Mouse (Mus musculus): Measurements from ENCODE around the gene Sept9. TPM values are rescaled to one million over a fixed set of nuclear protein-coding genes. Genes with fewer than 3 reads are reported as not detected.

Gene Sept9
- polyA plus RNA-seq, 1 experiment from 2014 or later, result 139 TPM

DNA sequence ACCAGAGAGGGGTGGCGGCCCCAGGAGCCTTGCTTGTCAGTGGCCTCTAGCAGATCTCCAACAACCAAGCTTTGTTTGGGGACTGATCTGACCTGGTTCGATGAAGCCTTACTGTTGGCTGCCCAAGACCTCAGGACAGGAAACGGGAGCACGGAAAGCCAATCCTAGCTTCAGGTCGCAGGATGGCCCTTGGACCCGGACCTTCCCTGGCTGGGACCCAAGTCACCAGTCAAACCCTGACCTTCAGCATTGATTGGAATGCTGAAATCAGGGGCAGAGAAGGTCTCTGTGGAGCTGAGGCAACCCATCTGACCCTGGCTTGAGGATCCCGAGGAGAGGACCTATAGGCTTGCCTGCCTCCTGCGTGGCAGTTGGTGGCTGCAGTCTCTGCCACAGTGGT, 5.1 kb downstream of the Sept9 start:
- WGBS, result 73% methylated on average over 8 of the region's 8 CpGs

DNA sequence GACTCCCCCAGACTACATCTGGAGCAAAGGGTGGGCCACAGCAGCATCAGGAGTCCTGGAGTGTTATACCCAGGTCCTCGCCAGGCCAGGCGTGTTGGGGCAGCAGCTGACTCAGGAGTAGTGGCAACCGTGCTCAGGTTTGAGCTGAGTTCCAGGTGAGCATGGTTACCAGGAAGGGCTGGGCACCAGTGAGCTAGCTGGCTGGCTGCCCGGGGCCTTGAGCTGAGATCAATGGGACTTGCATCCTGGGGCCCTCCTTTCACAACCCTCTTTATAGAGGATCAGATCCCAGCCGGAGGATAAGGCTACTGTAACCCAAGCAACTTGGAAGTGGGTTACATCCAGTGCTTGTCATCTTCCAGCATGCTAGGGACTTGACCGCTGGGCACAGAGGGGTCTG, 5.6 kb downstream of the Sept9 start:
- peaks cover 10% of the 10 kb centered on the region; the same call in 1 of the 2 replicates for H3K4me1 ChIP-seq (replicated peaks; ENCODE audit: control insufficient read depth, insufficient read depth, low read length)
- ATAC-seq (ENCODE audit: low read depth), result no peak
- no peak overlapping the region for H3K27ac ChIP-seq (ENCODE audit: low read length)

More for the DNA sequence above, 5.1 kb downstream of the Sept9 start:
- Histone ChIP-seq H3K27ac (ENCODE audit: low read length) (no peak overlapping the region), H3K27me3 (ENCODE audit: control insufficient read depth, insufficient read depth, low read depth, low read length) (peaks cover under 1% of the 10 kb centered on the region; the same call in 1 of the 2 replicates), H3K4me2 (ENCODE audit: low read depth, low read length) (no peak overlapping the region), H3K9me3 (ENCODE audit: control insufficient read depth, low read length) (no peaks in the 10 kb centered on the region), H3K4me3 (ENCODE audit: low read length) (no peak overlapping the region), H3K9ac (ENCODE audit: low read length) (0 out of 2 replicates have a peak overlapping the region, but pooled peaks have one; percentile 30), H3K36me3 (ENCODE audit: control insufficient read depth, insufficient read depth, low read length) (no peaks in the 10 kb centered on the region; the same call in 1 of the 2 replicates), H3K4me1 (replicated peaks; ENCODE audit: control insufficient read depth, insufficient read depth, low read length) (peaks cover 12% of the 10 kb centered on the region)
- ATAC-seq (ENCODE audit: low read depth), result no peak

DNA sequence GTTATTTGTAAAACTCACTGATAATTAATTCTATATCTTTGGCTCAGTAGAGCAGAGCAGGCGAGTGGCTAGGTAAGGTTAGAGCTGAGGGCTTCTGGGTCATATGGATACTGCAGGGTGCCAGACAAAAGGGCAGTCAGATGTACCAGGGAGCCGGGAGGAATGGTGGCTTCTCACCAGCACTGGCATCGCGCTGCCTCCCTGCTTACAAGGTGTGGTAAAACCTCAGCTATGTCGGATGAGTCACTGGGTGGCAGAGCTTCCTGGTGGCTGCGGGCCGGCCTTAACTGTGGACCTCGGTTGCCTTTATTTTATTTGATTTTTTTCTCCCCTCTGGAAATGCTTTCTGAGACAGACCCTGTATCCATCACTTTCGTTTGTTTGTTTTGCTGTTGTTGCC, 6.0 kb downstream of the Sept9 start:
- Histone ChIP-seq H3K9ac (ENCODE audit: low read length) (no peak overlapping the region), H3K4me2 (ENCODE audit: low read depth, low read length) (no peak overlapping the region), H3K27ac (ENCODE audit: low read length) (no peak overlapping the region), H3K27me3 (ENCODE audit: control insufficient read depth, insufficient read depth, low read depth, low read length) (no peaks in the 10 kb centered on the region), H3K9me3 (ENCODE audit: control insufficient read depth, low read length) (no peaks in the 10 kb centered on the region), H3K36me3 (ENCODE audit: control insufficient read depth, insufficient read depth, low read length) (no peaks in the 10 kb centered on the region; the same call in 1 of the 2 replicates), H3K4me3 (ENCODE audit: low read length) (no peak overlapping the region), H3K4me1 (replicated peaks; ENCODE audit: control insufficient read depth, insufficient read depth, low read length) (peaks cover 9% of the 10 kb centered on the region; the same call in 1 of the 2 replicates)
- whole genome bisulfite sequencing, result 81% methylated on average over 9 of the region's 9 CpGs
- no peak for ATAC-seq (ENCODE audit: low read depth)

More for the DNA sequence above, 5.6 kb downstream of the Sept9 start:
- Histone ChIP-seq H3K4me2 (ENCODE audit: low read depth, low read length) (no peak overlapping the region), H3K9me3 (ENCODE audit: control insufficient read depth, low read length) (no peaks in the 10 kb centered on the region), H3K9ac (ENCODE audit: low read length) (no peak overlapping the region), H3K36me3 (ENCODE audit: control insufficient read depth, insufficient read depth, low read length) (no peaks in the 10 kb centered on the region; the same call in 1 of the 2 replicates), H3K27me3 (ENCODE audit: control insufficient read depth, insufficient read depth, low read depth, low read length) (no peaks in the 10 kb centered on the region), H3K4me3 (ENCODE audit: low read length) (no peak overlapping the region)
- WGBS, result 66% methylated on average over 6 of the region's 6 CpGs

- peaks cover 3% of the 10 kb centered on the region; the same call in 1 of the 2 replicates for H3K4me1 ChIP-seq (replicated peaks; ENCODE audit: control insufficient read depth, insufficient read depth, low read length)
- no peak overlapping the region for H3K4me3 ChIP-seq (ENCODE audit: low read length)
- H3K36me3 ChIP-seq (ENCODE audit: control insufficient read depth, insufficient read depth, low read length), result no peaks in the 10 kb centered on the region; the same call in 1 of the 2 replicates
- H3K4me2 ChIP-seq (ENCODE audit: low read depth, low read length), result no peak overlapping the region
- no peaks in the 10 kb centered on the region for H3K27me3 ChIP-seq (ENCODE audit: control insufficient read depth, insufficient read depth, low read depth, low read length)
- no peak for ATAC-seq (ENCODE audit: low read depth)
- no peaks in the 10 kb centered on the region for H3K9me3 ChIP-seq (ENCODE audit: control insufficient read depth, low read length)
- WGBS, result 75% methylated on average over 5 of the region's 5 CpGs
- H3K9ac ChIP-seq (ENCODE audit: low read length), result no peak overlapping the region
- no peak overlapping the region for H3K27ac ChIP-seq (ENCODE audit: low read length)
Observed at GRCm38 (mm10) chr11:117207436-117207835, 8.0 kb downstream of the Sept9 start.

DNA sequence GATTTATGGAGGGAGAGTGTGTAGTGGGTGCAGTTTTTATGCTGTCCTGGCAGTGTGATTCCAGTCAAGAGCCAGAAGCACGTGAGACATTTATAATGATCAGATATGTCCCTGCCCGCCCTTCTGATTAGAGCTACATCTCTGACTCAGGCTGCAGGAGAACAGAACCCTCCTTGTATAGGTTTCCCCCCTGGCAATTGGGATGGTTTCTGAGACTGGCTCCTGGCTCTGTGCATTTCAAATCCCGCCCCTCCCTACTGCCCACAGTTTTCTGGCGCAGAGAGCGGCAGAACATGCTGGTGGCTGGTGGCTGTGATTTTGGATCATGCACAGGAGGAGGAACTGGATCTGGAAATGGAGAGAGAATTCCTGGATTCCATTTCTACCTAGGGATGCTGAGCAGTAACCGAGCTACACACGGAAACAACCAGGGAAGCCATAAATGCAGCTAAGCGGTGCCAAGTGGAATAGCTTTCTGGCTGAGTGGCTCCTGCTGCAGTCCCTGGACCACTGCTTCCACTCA, 8.8 kb downstream of the Sept9 start:
- no peak overlapping the region for H3K27ac ChIP-seq (ENCODE audit: low read length)
- H3K4me2 ChIP-seq (ENCODE audit: low read depth, low read length), result no peak overlapping the region
- no peak overlapping the region for H3K9ac ChIP-seq (ENCODE audit: low read length)
- WGBS, result 85% methylated on average over 8 of the region's 8 CpGs
- no peaks in the 10 kb centered on the region for H3K27me3 ChIP-seq (ENCODE audit: control insufficient read depth, insufficient read depth, low read depth, low read length)
- peaks cover 5% of the 10 kb centered on the region; the same call in 1 of the 2 replicates for H3K4me1 ChIP-seq (replicated peaks; ENCODE audit: control insufficient read depth, insufficient read depth, low read length)
- H3K4me3 ChIP-seq (ENCODE audit: low read length), result no peak overlapping the region
- no peak for ATAC-seq (ENCODE audit: low read depth)
- no peaks in the 10 kb centered on the region for H3K9me3 ChIP-seq (ENCODE audit: control insufficient read depth, low read length)
- no peaks in the 10 kb centered on the region; the same call in 1 of the 2 replicates for H3K36me3 ChIP-seq (ENCODE audit: control insufficient read depth, insufficient read depth, low read length)

DNA sequence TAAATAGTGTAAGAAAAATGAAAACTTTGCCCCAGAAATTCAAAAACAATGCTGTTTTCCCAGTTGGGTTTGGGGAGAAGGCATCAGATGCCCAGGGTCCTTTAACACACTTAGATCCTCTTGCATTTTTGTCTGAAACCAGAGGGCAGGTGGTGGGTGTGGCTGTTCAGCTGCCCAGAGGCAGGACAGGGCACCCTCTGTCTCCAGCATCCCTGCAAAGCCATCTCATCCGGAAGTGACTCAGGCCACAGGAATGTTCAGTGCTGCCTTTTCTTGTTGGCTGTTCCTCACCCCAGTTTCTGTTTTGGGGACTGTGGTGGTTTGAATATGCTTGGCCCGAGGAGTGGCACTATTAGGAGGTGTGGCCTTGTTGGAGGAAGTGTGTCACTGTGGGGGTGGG, 17.3 kb downstream of the Sept9 start:
- Histone ChIP-seq H3K4me3 (ENCODE audit: low read length) (no peak overlapping the region), H3K9me3 (ENCODE audit: control insufficient read depth, low read length) (no peaks in the 10 kb centered on the region), H3K27me3 (ENCODE audit: control insufficient read depth, insufficient read depth, low read depth, low read length) (no peaks in the 10 kb centered on the region), H3K4me2 (ENCODE audit: low read depth, low read length) (no peak overlapping the region), H3K36me3 (ENCODE audit: control insufficient read depth, insufficient read depth, low read length) (no peaks in the 10 kb centered on the region), H3K4me1 (replicated peaks; ENCODE audit: control insufficient read depth, insufficient read depth, low read length) (peaks cover 3% of the 10 kb centered on the region; the same call in 1 of the 2 replicates), H3K27ac (ENCODE audit: low read length) (no peak overlapping the region), H3K9ac (ENCODE audit: low read length) (no peak overlapping the region)
- 24% methylated on average over 2 of the region's 2 CpGs for WGBS
- no peak for ATAC-seq (ENCODE audit: low read depth)

GRCm38 (mm10) chr11:117218070-117218469, 18.6 kb downstream of the Sept9 start:
- WGBS, result 88% methylated on average over 6 of the region's 6 CpGs
- no peak for ATAC-seq (ENCODE audit: low read depth)

GRCm38 (mm10) chr11:117218498-117218897, 19.0 kb downstream of the Sept9 start:
- H3K9me3 ChIP-seq (ENCODE audit: control insufficient read depth, low read length), result no peaks in the 10 kb centered on the region
- H3K27me3 ChIP-seq (ENCODE audit: control insufficient read depth, insufficient read depth, low read depth, low read length), result no peaks in the 10 kb centered on the region
- WGBS, result 76% methylated on average over 6 of the region's 6 CpGs
- no peak overlapping the region for H3K27ac ChIP-seq (ENCODE audit: low read length)
- no peak for ATAC-seq (ENCODE audit: low read depth)
- H3K4me1 ChIP-seq (replicated peaks; ENCODE audit: control insufficient read depth, insufficient read depth, low read length), result no peaks in the 10 kb centered on the region; the same call in 1 of the 2 replicates
- H3K36me3 ChIP-seq (ENCODE audit: control insufficient read depth, insufficient read depth, low read length), result no peaks in the 10 kb centered on the region
- no peak overlapping the region for H3K9ac ChIP-seq (ENCODE audit: low read length)
- H3K4me2 ChIP-seq (ENCODE audit: low read depth, low read length), result no peak overlapping the region
- no peak overlapping the region for H3K4me3 ChIP-seq (ENCODE audit: low read length)

More at GRCm38 (mm10) chr11:117218070-117218469, 18.6 kb downstream of the Sept9 start:
- Histone ChIP-seq H3K27me3 (ENCODE audit: control insufficient read depth, insufficient read depth, low read depth, low read length) (no peaks in the 10 kb centered on the region), H3K4me1 (replicated peaks; ENCODE audit: control insufficient read depth, insufficient read depth, low read length) (peaks cover under 1% of the 10 kb centered on the region; the same call in 1 of the 2 replicates), H3K36me3 (ENCODE audit: control insufficient read depth, insufficient read depth, low read length) (no peaks in the 10 kb centered on the region), H3K4me2 (ENCODE audit: low read depth, low read length) (no peak overlapping the region), H3K27ac (ENCODE audit: low read length) (no peak overlapping the region), H3K4me3 (ENCODE audit: low read length) (no peak overlapping the region), H3K9ac (ENCODE audit: low read length) (no peak overlapping the region), H3K9me3 (ENCODE audit: control insufficient read depth, low read length) (no peaks in the 10 kb centered on the region)

DNA sequence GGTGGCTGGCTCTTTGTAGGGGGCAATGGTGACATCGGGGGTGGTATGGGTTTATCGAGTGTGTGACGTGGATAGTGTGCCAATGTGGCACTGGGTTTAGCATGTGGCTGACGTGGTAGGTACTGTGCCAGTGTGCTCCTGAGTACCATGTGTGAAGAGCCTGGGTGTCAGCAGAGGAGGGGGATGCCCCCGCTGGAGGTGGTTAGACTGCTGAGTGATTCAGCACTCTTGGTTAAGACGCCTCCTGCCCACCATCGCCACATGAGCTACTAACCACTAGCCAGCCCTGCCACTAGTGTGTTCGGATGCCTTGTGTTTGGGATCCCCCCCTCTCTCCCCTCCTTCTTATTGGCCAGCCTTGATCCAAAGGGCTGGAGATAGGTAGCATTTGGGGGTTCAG, 21.3 kb downstream of the Sept9 start:
- 92% methylated on average over 8 of the region's 8 CpGs for WGBS
- H3K27ac ChIP-seq (ENCODE audit: low read length), result no peak overlapping the region
- no peaks in the 10 kb centered on the region for H3K27me3 ChIP-seq (ENCODE audit: control insufficient read depth, insufficient read depth, low read depth, low read length)
- no peaks in the 10 kb centered on the region for H3K36me3 ChIP-seq (ENCODE audit: control insufficient read depth, insufficient read depth, low read length)
- H3K9me3 ChIP-seq (ENCODE audit: control insufficient read depth, low read length), result no peaks in the 10 kb centered on the region
- peaks cover 3% of the 10 kb centered on the region for H3K4me1 ChIP-seq (replicated peaks; ENCODE audit: control insufficient read depth, insufficient read depth, low read length)
- H3K4me3 ChIP-seq (ENCODE audit: low read length), result no peak overlapping the region
- no peak overlapping the region for H3K4me2 ChIP-seq (ENCODE audit: low read depth, low read length)
- no peak for ATAC-seq (ENCODE audit: low read depth)
- H3K9ac ChIP-seq (ENCODE audit: low read length), result no peak overlapping the region

Measured in lung, embryonic 16.5 days (tissue).